Mouse (Mus musculus) bone marrow, adult 2 months (tissue): ENCODE data around the gene Fgfr2.

ENCODE experiments used
- CTCF ChIP-seq: fragments of 200-500 bp; IDR thresholded peaks from 2 replicates; pipeline ENCODE4 v1.5.1; 2011; ENCODE audit warnings: low read length, control low read depth; ENCODE audit not compliant: control insufficient read depth, insufficient read depth
- POLR2A ChIP-seq: fragments of 200-500 bp; IDR thresholded peaks from 2 replicates; pipeline ENCODE4 v1.6.1; 2011; ENCODE audit warnings: low read depth, mild to moderate bottlenecking, control low read depth, low read length, borderline replicate concordance; ENCODE audit not compliant: control insufficient read depth

DNA sequence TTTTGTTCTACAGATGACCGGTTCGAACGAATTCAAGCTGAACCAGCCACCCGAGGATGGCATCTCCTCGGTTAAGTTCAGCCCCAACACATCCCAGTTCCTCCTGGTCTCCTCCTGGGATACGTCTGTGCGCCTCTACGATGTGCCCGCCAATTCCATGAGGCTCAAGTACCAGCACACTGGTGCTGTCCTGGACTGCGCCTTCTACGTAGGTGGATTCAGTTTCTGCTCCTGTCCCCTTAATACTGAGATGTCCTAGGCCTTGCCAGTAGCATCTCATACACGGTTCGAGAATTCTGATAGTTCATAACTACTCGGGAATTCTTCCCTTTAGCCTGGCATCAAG, 1562.5 kb downstream of the Fgfr2 start:
- TF ChIP-seq POLR2A (no peak), CTCF (no peak)
